Mouse (Mus musculus): ENCODE results near the gene Aldh4a1. TPM values are rescaled to one million over a fixed set of nuclear protein-coding genes. Genes with fewer than 3 reads are reported as not detected.
A peak's percentile ranks its signal among the peaks of the same experiment; 100 is the strongest.

Aldh4a1 gene
- 10 to 100 TPM; 30.3 to 39.8 TPM for total RNA-seq (2021)
- long read RNA-seq, experiment 1, transcript Aldh4a1-201 (15 exons, 3,382 nt) = major isoform, 58 of 75 reads
- long read RNA-seq, experiment 1, partial matches to known transcripts = 14 of 75 reads
- long read RNA-seq, experiment 1, other reads (novel, unspliced or antisense) = 3 of 75 reads
- long read RNA-seq, experiment 2, transcript Aldh4a1-201 (15 exons, 3,382 nt) = major isoform, 53 of 80 reads
- long read RNA-seq, experiment 2, partial matches to known transcripts = 13 of 80 reads
- long read RNA-seq, experiment 2, other reads (novel, unspliced or antisense) = 14 of 80 reads

GRCm38 (mm10) chr4:139622373-139623282, at the start of gene Aldh4a1:
Gene Aldh4a1, plus strand, starts transcription at chr4:139622866.
- DNase-seq = peak; percentile 86

GRCm38 (mm10) chr4:139572928-139573512, 49.6 kb upstream of the Aldh4a1 start:
- no peak for DNase-seq

GRCm38 (mm10) chr4:139574156-139574798, 48.4 kb upstream of the Aldh4a1 start:
- peak; percentile 99 for DNase-seq

- DNase-seq = peak; percentile 55
These were observed 47.6 kb upstream of the Aldh4a1 start for GRCm38 (mm10) chr4:139574799-139575672.

- no peak for DNase-seq
These were observed 47.0 kb upstream of the Aldh4a1 start for GRCm38 (mm10) chr4:139575673-139576003.

GRCm38 (mm10) chr4:139576251-139576880, 46.3 kb upstream of the Aldh4a1 start:
- DNase-seq = no peak

- no peak for DNase-seq
These were observed 45.7 kb upstream of the Aldh4a1 start for GRCm38 (mm10) chr4:139577006-139577405.

- no peak for DNase-seq
These were observed 44.3 kb upstream of the Aldh4a1 start for GRCm38 (mm10) chr4:139578389-139578788.

GRCm38 (mm10) chr4:139579003-139579402, 43.7 kb upstream of the Aldh4a1 start:
- DNase-seq = no peak

GRCm38 (mm10) chr4:139579466-139579865, 43.2 kb upstream of the Aldh4a1 start:
- DNase-seq = no peak

GRCm38 (mm10) chr4:139580663-139581336, 41.9 kb upstream of the Aldh4a1 start:
- peak; percentile 44 for DNase-seq

- DNase-seq = peak; percentile 56
These were observed 41.1 kb upstream of the Aldh4a1 start for GRCm38 (mm10) chr4:139581427-139582051.

- DNase-seq = no peak
These were observed 40.3 kb upstream of the Aldh4a1 start for GRCm38 (mm10) chr4:139582346-139582745.

GRCm38 (mm10) chr4:139582903-139583302, 39.8 kb upstream of the Aldh4a1 start:
- DNase-seq = no peak

- no peak for DNase-seq
These were observed 38.9 kb upstream of the Aldh4a1 start for GRCm38 (mm10) chr4:139583629-139584245.

- DNase-seq = no peak
These were observed 38.0 kb upstream of the Aldh4a1 start for GRCm38 (mm10) chr4:139584704-139585103.

- no peak for DNase-seq
These were observed 37.0 kb upstream of the Aldh4a1 start for GRCm38 (mm10) chr4:139585713-139586112.

GRCm38 (mm10) chr4:139587370-139587769, 35.3 kb upstream of the Aldh4a1 start:
- DNase-seq = no peak

- DNase-seq = no peak
These were observed 34.9 kb upstream of the Aldh4a1 start for GRCm38 (mm10) chr4:139587773-139588172.

All from gastrocnemius, postnatal 10 days (tissue).